Mouse (Mus musculus) left cerebral cortex, postnatal 10 days (tissue): ENCODE measurements around the gene Abcc2. TPM values are rescaled to one million over a fixed set of nuclear protein-coding genes. Genes with fewer than 3 reads are reported as not detected.

Source experiments
- DNase-seq, 2 experiments: peaks; one replicate each; pipeline ENCODE4 v3.0.0; 2021 to 2022; ENCODE audit warnings: low spot score in 2 of 2, mixed read lengths in 1 of 2; ENCODE audit errors: extremely low spot score in 1 of 2
- intact Hi-C: fragments of 180-260 bp; cut with DNase I; formaldehyde crosslinking; loops from one replicate; pipeline ENCODE4 v1.15.1; 2025
- total RNA-seq, 2 experiments: library from RNA; stranded (reverse); gene quantifications; 2 replicates each; pipeline ENCODE4 v1.2.3; 2021

Gene Abcc2
- total RNA-seq, 2 experiments from 2014 or later = 0.16 to 0.32 TPM

GRCm38 (mm10) chr19:43832425-43833069, 50.6 kb downstream of the Abcc2 start:
- DNase-seq = peak; percentile 73 to 74
- intact Hi-C loops = loop anchor here (1.0 to 5.0 kb wide), 2 partner anchors 108 to 125 kb away; partner anchors contain the start of gene Dnmbp

DNA sequence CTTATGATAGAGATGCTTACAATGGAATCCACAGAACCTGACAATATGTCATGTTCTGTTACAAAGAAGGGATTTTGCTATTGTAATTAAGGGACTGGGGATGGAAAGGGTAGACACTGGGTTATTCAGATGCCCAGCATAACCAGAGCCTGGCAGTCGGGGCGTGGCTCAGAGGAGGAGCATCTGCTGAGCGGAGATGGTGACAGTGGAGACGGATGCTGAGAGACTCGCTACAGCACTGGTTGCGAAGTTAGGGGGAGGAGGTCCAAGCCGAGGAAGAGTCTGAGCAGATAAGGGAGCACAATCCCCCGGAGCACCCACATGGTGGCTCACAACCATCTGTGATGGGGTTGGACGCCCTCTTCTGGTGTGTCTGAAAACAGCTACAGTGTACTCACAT, 61.2 kb downstream of the Abcc2 start:
- no peak for DNase-seq
- intact Hi-C loops = no loop called here

DNA sequence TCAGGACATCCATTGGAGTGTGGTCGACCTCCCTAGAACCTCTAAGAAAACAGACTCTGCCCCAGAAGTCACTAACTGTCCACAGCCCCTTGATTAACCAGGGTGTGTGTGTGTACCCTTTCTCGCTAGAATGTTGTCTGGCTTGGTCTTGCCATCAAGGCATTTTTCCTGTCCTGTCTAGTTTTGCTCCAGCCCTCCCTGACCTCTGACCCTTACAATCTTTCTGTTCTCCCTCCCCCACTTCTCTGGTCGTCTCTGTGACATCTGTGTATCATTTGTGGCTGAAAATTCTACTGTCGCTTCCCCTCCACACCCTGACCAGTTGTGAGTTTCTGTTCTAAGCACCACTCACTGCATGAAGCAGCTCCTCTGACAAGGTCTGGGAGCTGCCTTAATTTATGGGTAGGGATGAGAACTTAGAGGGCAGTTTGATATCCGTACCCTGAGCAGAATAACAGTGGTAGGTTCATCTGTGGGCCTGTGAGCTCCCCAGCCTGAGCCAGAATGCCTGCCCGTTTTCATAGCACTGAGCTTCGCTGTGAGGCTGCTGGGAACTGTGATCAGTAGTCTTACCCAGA, 63.4 kb downstream of the Abcc2 start:
- DNase-seq = no peak
- intact Hi-C loops = no loop called here

GRCm38 (mm10) chr19:43847056-43847455, 65.1 kb downstream of the Abcc2 start:
- no peak for DNase-seq
- intact Hi-C loops = no loop called here

DNA sequence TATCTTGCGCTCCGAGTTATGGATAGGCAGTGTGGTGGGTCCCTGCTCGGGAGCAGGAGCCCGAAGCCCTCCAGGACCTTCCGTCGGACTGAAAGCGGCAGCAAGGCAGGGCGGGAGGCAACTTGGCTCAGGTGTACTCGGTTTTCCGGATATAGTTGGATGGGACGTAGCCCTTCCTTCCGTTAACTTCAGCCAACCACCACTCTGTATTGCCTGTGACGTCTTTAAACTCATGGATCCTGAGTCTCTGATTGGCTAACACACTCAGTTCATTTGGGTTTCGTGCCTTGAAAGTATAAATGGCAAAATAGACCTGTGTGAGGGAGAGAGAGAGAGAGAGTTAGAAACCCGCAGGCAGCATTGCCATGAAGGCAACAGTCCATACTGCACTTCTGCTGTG, 66.0 kb downstream of the Abcc2 start:
- intact Hi-C loops = no loop called here
- DNase-seq = no peak

DNA sequence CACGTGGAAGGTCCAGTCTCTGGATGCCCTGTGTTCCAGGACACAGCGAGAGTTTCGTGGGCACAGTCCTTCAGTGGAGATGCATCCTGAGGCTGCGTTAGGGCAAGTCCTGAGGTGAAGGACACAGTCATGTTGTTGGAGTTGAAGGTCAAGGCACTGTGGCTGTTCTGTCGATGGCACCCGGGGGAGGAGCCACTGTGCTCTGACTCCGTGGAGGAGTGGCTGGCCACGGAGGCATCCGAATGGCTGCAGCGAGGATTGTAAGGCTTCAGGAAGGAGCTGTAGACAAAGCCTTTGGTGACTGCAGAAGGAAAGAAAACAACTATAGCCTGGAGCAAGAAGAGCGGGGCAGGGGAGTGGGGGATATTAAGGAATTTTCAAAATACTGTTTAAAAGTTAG, 68.0 kb downstream of the Abcc2 start:
- intact Hi-C loops = no loop called here
- DNase-seq = no peak

- intact Hi-C loops = no loop called here
- DNase-seq = no peak
These were observed 70.1 kb downstream of the Abcc2 start for GRCm38 (mm10) chr19:43851996-43852630.

DNA sequence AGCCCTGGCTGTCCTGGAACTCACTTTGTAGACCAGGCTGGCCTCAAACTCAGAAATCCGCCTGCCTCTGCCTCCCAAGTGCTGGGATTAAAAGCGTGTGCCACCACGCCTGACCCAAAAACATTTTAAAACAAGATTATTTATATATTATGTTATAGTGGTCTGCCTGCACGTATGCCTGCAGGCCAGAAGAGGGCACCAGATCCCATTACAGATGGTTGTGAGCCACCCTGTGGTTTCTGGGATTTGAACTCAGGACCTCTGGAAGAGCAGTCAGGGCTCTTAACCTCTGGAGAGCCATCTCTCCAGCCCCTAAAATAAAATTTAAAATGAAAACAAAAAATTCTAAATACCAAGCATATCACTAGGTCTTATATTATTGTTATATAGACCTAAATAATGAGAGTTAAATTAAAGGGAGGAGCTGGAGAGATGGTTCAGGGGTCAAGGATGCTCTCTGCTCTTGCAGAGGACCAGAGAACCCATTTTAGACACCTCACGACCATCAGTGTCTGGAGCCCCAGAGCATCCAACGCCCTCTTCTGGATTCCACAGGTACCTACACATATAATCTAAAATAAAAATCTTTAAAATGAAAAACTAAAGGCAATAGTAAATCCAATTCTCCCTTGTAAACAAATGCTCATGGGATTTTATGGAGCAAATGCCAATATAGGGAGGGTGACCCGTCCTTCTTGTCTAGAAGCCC, 71.0 kb downstream of the Abcc2 start:
- intact Hi-C loops = no loop called here
- no peak for DNase-seq

DNA sequence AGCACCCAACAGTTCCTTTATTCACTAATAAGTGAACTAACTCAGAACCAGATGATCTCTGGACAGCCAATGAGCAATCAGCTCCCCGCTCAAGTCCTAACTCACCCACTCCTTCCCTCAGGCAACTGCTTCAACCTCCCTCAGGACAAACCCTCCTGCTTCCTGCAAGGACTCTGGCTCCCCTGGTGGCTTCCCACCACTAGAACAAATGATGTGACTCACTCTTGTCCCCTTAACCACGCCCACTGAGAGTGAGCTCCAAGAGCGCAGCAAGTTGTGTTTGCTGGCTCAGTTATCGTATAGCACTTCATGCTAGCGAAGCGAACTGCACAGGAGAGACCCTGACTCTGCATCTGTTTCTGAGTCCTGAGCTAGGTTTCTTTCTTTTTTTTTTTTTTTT, 75.4 kb downstream of the Abcc2 start:
- intact Hi-C loops = no loop called here
- DNase-seq = no peak

GRCm38 (mm10) chr19:43870418-43870817, 88.4 kb downstream of the Abcc2 start:
- intact Hi-C loops = no loop called here

GRCm38 (mm10) chr19:43874351-43874750, 92.4 kb downstream of the Abcc2 start:
- DNase-seq = no peak
- intact Hi-C loops = no loop called here

More at GRCm38 (mm10) chr19:43870418-43870817, 88.4 kb downstream of the Abcc2 start:
- DNase-seq = no peak

DNA sequence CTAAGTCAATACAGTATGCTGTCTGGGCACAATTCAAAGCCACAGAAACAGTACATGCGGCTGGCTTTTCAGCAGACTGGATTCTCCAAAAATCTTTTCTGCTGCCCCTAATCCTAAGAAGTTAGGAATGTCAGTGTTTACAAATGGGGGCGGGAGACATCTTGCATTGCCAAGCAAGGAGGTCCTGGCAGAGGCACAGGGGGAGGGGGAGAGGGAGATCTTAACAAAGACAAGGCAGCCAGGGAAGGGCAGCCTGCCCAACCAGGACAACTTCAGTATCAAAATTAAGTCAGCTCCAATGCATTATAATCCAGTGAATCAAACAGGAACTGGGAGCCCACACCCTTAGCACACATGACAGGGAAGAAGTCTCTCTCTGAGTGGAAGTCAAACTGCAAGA, 94.0 kb downstream of the Abcc2 start:
- peak in 1 of 2 experiments; percentile 66 for DNase-seq
- intact Hi-C loops = loop anchor here (5.0 kb wide), 1 partner anchor 66 kb away; the partner anchor contains the start of gene Dnmbp

- intact Hi-C loops = loop anchor here (5.0 kb wide), 1 partner anchor 65 kb away; the partner anchor contains the start of gene Dnmbp
- DNase-seq = no peak
These were observed 95.4 kb downstream of the Abcc2 start for GRCm38 (mm10) chr19:43877364-43877763.

DNA sequence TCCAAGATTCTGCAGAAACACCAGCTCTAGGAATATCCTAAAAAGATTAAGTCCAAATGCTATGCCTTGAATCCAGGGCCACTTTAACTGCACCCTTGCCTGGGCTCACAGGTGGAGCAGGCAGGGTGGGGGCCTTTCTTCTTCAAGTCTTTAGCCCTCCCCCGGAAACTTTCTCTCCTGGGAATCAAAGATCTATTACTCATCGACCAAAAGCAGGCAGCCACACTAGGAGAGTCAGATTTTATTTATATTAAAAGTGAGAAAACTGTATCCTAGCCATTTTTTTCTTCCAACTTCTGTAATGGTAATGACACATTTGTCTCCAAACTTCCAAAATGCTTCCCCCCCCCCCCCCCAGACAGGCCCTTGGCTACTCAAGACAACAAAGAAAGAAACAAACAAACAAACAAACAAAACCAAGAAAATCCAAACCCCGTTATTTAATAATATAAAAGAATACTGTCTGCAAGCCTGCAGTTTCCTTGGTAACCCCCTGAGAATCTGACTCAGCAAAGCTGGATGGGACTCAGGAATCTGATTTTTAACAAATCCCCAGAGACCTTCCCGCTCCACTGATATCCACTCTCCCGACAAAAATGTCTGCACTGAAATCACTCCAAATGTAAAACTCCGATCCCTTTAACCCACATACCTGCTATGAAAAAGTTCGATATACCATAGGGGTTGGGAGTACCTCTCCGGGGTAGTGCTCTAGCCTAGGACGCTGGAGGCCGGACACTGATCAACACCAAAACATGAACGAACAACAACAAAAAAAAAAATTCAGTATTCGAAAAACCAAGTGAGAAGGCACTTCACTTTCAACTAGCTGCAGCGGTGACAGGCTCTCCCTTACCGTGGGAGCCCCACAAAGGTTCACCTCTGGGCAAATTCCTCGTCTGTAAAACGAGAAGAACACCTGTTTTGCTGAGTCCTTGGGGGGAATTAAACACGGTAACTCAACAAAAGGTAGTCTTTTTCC, 96.4 kb downstream of the Abcc2 start:
- intact Hi-C loops = loop anchor here (5.0 kb wide), 1 partner anchor 64 kb away; the partner anchor contains the start of gene Dnmbp
- DNase-seq = no peak

DNA sequence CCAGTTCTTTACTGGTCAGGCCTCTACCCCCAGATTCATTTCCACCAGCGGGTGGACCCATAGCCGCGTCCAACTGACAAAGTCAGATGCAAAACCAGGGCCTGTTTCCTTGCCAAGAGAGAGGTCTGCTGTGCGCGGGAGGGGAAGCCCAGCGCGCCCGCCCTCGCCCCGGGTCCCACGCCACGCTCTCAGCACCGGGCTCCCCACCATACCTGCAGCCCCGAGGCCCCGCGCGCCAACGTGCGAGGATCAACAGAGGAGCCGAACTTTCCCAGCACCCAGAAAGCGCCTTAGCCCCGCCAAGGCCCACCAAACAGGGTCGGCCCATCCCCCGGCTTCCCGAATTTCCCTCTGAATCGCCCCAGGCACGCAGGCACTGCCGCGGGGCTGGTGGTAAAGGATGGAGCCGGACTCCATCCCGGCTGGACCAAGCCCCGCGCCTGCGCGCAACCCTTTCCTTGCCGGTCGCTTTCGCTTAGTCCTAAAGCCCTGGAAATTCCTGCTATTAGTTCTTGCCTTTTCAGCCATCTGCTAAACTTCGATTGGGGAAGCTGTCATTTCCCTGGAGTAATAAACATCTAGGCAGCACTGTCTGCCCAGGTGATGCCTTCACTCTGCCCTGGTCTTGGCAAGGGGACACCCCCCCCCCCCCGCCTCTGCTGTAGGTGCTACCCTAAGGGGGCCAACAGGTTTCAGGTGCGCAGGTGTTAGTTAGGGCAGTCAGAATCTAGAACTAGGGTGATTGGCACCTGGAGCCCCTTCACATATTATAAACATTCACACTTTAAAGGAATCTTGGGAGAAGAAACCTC, 97.6 kb downstream of the Abcc2 start:
- intact Hi-C loops = loop anchor here (5.0 kb wide), 1 partner anchor 63 kb away; the partner anchor contains the start of gene Dnmbp
- peak; percentile 61 to 93 for DNase-seq

DNA sequence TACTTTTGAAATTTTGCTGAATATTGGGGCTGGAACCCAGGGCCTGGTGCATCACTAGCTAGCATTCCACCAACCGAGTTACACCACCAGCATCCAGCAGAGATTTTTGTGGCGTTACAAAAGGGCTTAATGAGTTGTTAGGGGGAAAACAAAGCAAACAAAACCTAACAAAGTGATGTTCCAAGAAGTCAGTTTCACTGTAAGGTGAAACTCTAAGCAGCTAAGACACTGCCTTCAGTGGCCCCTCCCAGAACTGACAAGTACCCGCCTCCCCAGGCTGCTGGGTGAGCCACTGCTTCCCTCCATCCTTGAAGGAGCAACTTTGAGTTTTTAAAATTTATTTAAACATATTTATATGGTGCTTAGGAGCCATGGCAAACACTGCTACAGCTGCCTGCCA, 98.4 kb downstream of the Abcc2 start:
- DNase-seq = no peak
- intact Hi-C loops = no loop called here

GRCm38 (mm10) chr19:43881615-43882014, 99.6 kb downstream of the Abcc2 start:
- DNase-seq = no peak
- intact Hi-C loops = no loop called here
